Mouse (Mus musculus) frontal cortex, postnatal 10 days (tissue): ENCODE measurements at regions not wholly inside any gene's neighbourhood (a gene's known extent, or its start where the extent isn't known, plus 50 kb on each side); places are given as distances from the start of the nearest gene placed in this dataset.

Source experiments
- DNase-seq, 2 experiments: peaks; one replicate each; pipeline ENCODE4 v3.0.0; 2022; ENCODE audit warnings: low spot score in 2 of 2, mixed read lengths in 1 of 2

- no peak for DNase-seq
Observed at GRCm38 (mm10) chr6:120614526-120614925, 51.6 kb upstream of the Cecr2 start.

DNA sequence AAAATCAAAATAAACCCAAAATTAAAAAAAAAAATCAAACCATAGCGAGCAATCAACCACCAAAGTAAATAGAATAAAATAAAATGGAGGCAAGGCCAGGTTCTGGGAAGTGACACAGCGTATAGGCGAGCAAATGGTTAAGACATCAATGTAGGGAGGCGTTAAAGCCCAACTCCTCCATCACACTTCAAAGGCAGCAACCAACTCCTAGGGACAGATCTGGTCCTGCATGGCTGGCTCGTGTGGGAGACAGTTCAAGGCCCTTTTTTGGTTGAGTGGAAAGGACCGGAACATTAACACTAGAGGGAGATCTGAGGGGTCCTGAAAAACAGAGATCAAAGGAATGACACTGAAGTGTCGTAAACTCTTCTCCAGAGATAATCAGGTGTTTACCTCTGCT, 53.8 kb upstream of the Cecr2 start:
- no peak for DNase-seq

DNA sequence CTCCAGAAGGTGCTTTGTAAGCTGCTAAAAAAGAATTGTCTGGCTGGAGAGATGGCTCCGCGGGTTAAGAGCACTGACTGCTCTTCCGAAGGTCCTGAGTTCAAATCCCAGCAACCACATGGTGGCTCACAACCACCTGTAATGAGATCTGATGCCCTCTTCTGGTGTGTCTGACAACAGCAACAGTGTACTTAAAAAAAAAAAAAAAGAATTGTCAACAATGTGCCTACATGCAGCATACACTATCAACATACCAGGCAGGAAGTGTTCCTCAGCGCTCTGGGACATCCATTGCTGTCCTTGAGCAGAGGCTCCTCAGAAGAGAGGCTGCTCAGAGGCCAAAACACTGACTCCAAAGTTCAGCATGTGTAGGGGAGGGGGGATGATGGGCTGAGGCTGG, 56.3 kb upstream of the Cecr2 start:
- DNase-seq: no peak

- DNase-seq: no peak
Observed at GRCm38 (mm10) chr6:120605471-120605870, 60.7 kb upstream of the Cecr2 start.

DNA sequence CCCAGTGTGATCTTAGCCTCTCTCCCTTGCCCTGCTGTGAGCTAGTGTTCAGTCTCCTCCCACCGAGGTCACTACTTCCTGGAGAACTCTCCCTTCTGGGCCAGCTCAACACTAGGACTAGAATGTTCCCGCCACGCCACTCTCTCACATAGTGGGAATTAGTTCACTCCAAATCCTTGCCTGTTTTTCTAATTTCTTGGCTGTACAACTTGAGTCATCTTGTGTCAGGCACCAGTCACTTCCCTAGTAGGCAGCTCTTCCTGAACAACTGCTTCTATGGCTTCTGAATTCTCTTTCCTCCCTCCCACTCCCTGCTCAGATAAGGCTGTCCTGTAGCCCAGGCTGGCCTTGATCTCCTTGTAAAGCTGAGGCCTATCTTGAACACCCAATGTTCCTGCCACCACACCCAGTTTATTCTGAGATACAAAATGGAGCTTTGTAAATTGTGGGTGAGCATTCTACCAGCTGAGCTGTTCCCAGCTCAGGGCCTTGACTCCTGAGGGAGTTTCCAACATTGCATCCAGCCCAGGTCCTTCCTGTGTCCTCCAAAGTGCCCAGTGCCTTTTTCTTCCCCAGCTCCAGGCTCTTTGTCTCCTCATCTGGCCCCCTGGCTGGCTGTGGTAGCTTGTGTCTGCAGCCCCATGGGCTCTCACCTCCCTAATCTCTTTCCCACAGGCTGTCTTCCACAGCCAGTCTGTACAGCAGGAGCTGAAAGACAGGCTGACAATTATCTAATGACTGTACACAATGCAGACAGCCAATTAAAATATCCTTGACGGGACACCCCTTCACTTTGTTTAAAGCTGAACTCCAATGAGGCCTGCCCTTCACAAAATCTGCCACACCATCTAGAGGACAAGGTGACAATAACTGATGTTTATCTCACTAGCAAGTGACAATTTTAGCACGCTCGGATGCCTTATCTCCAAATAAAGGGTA, 61.9 kb upstream of the Cecr2 start:
- no peak for DNase-seq

GRCm38 (mm10) chr6:120603454-120603853, 62.7 kb upstream of the Cecr2 start:
- DNase-seq: no peak

GRCm38 (mm10) chr6:120600376-120600775, 65.8 kb upstream of the Cecr2 start:
- no peak for DNase-seq

DNA sequence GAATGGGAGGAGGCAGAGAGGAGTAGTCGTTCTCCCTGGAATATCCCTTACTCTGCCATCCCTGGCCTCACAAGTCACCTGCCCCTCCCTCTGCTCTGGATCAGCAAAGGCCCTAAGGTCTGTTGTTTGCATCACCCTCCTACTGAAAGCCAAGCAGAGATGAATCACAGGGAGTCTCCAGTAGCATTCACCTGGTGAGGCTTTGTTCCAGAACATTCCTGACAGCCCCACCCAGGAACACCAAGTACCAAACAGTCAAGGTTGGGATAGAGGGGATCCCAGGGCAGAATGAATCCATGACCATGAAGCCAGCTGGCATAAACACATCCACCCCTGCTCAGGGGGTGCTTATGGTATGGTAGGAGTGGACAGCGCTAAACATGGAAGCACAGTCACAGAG, 67.4 kb upstream of the Hdhd5 start:
- no peak for DNase-seq

- no peak for DNase-seq
Observed at GRCm38 (mm10) chr6:120597887-120598286, 66.8 kb upstream of the Hdhd5 start.

DNA sequence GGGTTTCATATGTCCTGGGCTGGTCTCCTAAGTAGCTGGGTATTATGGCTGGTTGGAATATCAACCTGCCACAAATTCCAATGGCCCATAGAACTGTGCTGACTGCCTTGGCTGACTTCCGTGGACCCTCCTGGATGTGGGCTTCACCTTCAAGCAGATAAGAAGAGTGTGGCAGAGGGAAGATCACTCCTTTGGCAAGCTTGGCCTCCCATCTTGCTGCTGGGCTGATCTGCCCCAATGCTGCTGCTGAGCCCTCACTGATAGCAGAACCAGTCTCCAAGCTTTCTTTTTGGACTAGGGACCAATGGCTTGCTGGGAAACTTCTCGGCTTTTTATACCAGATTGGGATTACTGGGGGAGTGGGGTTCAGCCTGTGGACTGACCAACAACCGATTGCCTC, 65.6 kb upstream of the Hdhd5 start:
- no peak for DNase-seq

DNA sequence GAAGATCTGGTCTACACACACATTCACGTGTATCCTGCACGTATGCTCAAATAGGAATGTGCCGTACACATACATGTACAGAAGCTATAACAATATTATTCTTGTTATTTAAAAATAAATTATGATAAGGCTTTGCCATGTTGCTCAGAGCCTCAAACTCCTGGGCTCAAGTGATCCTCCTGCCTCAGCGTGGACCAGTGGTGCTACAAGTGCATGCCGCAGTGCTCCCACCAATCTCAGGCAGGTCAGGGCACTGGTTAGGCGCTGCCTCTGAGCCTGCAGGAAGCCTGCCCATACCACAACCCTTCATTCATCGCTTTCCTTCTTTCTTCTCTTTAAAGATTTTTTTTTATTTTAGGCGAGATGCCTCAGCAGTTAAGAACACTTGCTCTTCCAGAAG, 63.3 kb upstream of the Hdhd5 start:
- no peak for DNase-seq

DNA sequence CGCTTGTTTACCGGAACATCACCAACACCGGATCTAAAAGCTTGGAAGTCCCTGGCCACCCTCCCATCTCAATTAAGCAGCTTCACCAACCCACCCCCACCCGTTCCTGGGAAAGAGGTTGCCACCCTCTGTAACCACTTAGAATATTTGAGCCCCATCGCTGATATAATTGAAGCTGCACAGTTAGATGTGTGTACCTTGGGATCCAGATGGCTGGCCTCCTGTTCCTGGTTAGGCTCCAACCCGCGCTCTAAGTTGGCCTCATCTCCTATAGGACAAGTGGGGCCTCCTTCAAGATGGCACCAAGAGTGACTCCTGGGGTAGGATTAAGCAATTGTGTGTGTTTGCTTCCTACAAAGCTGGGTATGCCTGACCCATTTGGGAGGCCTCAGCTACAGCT, 61.6 kb upstream of the Hdhd5 start:
- no peak for DNase-seq

- DNase-seq: peak; percentile 15 to 42
Observed at GRCm38 (mm10) chr6:120592031-120592681, 61.0 kb upstream of the Hdhd5 start.

DNA sequence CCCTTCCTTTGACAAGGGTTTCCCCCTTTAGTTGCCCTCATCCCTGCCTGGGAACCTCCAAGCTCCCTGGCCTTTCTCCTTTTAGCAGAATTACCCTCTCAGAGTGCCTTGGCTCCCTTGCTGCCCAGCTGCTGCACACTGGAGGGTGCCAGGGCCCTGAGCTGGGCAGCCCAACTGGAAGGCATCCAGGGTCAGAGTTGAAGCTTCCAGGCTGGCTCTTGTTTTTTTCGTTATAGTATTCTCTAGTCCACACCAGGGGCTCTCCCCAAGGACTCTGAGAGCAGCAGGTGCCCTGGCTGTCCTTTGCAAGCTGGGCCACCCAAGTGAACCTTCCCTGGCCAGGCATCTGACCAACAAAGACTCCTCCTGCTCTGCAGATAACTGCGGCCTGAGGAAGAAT, 59.1 kb upstream of the Hdhd5 start:
- no peak for DNase-seq

DNA sequence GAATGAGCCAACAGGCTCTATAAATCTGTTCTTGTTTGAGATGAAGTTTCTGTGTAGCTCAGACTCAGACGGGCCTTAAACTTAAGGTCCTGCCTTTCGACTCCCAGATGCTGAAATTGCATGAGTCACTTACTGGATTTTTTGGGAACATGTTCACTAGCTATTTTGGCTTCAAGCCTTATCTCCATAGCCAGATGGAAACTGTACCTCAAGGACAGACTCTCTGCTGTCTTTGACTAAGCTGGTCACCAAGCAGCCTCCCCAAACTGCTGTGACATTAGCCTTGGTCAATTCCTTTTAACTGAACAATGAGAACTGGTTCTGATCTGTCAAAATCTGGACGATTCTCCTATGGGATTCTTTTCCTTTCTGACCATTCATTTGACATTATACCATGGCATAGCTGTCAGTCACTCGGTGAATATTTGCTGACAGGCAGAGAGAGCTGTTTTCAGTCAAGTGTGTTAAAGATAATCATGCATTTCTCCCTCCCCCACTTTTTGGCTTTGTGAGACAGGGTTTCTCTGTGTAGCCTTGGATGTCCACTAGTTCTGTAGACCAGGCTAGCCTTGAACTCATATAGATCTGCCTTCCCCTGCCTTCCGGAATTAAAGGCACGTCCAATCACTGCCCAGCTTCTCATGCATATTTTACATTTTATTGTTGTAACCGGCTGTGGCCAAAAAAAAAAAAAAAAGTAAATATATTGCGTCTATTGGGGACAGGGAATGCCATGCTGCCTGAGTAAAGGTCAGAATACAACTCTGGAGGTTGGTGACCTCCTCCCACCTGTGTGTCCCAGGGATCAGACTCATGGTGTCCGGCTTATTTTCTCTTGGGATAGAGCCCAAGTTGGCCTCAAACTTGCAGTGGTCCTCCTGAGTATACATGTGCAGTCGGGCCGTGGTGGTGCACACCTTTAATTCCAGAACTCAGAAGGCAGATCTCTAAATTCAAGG, 57.9 kb upstream of the Hdhd5 start:
- no peak for DNase-seq

DNA sequence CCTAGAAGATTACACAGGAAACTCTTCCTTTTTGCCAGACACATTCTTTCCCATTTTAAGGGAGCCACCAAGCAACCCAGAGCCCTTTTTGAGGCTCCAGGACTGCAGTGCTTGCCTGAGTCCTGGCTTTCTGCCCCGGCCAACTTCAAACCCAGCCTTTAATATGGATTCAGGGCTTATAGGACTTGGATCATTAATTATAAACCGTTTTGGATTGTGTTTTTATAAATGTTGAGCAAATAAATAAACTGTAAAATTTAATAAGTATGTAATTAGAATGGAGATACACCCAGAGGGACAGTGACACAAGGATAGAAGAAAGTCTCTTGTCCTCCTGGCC, 54.8 kb upstream of the Hdhd5 start:
- DNase-seq: no peak

DNA sequence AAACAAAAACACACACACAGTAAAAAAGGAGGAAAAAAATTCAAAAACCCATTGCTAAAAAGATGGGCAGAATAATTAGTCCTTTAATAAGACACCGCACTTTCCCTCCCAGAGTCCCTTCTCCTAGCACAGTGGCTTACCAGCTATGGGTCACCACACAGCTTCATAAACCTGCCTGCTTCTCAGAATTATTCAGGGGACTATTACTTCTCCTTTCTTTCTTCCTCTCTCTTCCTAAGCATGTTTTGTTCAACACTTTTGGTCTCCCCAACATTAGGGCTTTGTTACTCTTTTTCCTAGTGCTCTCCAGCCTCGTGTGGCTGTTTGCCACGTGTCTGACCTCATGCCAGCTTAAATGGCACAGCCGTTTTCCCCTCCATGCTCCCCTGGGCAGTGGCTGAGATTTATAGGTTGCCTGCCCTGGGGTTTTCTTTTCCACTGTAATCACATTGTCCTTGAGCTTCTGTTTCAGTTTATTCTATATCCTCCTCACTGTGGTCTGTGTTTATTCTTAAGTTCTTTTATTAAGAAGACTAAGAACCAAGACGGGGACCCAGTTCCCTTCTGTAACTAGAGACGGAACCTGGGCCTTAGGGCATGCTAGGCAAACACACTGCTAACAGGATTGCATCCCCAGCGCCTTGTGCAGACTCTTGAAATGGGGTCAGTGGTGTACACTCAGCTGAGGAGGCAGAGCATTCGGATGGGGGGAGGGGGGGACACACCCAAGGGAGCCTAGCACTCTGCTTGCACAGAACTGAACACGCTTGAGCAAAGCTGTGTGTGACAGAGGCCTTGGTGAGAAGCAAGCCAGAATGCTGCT, 54.2 kb upstream of the Hdhd5 start:
- no peak for DNase-seq

DNA sequence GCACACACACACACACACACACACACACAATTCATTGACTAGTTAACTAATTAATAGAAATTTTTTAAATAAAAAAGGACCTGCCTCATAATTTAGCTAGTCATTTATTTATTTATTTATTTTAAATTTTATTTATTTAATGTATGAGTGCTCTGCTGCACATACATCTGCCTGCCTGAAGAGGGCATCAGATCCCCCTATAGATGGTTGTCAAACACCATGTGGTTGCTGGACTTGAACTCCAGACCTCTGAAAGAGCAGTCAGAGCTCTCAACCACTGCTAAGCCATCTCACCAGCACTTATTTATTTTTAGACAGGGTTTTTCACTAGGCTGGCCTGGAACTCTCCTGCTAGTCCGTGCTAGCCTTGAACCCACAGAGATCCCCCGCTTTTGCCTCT, 50.6 kb upstream of the Hdhd5 start:
- DNase-seq: no peak
